Mouse (Mus musculus): Measurements from ENCODE around the gene Eln.

DNA sequence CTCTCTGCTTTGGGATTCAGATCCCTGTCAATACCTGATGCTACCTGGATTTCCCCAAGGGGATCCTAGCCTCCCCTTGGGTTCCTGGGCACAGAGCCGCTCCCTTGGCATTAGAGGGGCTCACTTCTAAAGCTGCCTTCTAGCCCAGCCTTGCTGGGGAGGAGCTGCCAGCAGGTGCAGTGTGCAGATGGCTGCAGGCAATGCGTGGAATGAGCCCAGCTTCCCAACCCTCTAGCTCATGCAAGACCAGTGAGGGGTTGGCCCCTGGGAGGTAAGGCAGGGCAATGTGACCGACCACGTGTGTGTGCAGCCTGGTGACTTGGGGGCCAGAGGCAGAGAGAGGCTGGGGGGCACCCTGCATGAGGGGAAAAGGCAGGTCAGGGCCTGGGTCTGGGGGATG, 90.4 kb downstream of the Eln start:
- TF ChIP-seq CTCF (IDR thresholded peaks at IDR 0.05 in 2 of 3, conservative IDR thresholded peaks at IDR 0.05 in 1 of 3; ENCODE audit: control insufficient read depth in 1 of 3, insufficient read depth in 1 of 3, low read depth in 2 of 3, low read length in 3 of 3, poor library complexity in 1 of 3, severe bottlenecking in 1 of 3) (no peak), RCOR1 (IDR thresholded peaks at IDR 0.05; ENCODE audit: low read depth, low read length) (no peak), POLR2A (IDR thresholded peaks at IDR 0.05; ENCODE audit: control insufficient read depth in 1 of 2, insufficient read depth in 1 of 2, low read depth in 1 of 2, low read length in 2 of 2, poor library complexity in 1 of 2) (no peak), TAL1 (IDR thresholded peaks at IDR 0.05; ENCODE audit: low read length) (no peak), E2F4 (IDR thresholded peaks at IDR 0.05; ENCODE audit: borderline replicate concordance, low read depth, low read length) (no peak), JUND (IDR thresholded peaks at IDR 0.05; ENCODE audit: low read depth, low read length) (no peak)

All from MEL (cell line).